Mouse (Mus musculus) lung, adult 2 months (tissue): ENCODE measurements around the gene Ap5b1. TPM values are rescaled to one million over a fixed set of nuclear protein-coding genes. Genes with fewer than 3 reads are reported as not detected.

Source experiments
- DNase-seq: peaks from one replicate; pipeline ENCODE4 v3.0.0; 2022
- H3K4me1 ChIP-seq: fragments of 200-500 bp; 2 replicates; pipeline ENCODE4 v1.6.1; 2011; ENCODE audit warnings: low read length; ENCODE audit not compliant: control insufficient read depth, insufficient read depth
- H3K4me3 ChIP-seq: fragments of 200-500 bp; replicated peaks from 2 replicates; pipeline ENCODE3; 2011; ENCODE audit warnings: low read depth, mild to moderate bottlenecking, control low read depth, low read length; ENCODE audit errors: extremely low read depth
- CTCF ChIP-seq: fragments of 200-500 bp; IDR thresholded peaks from 2 replicates; pipeline ENCODE4 v1.5.1; 2011; ENCODE audit warnings: mild to moderate bottlenecking, low read length, control low read depth; ENCODE audit not compliant: insufficient read depth
- POLR2A ChIP-seq: fragments of 200-500 bp; IDR thresholded peaks from 2 replicates; pipeline ENCODE4 v1.6.1; 2011; ENCODE audit warnings: low read depth, mild to moderate bottlenecking, control low read depth, low read length, borderline replicate concordance; ENCODE audit errors: extremely low read depth
- WGBS: fragments of 180-500 bp; shearing (Covaris S2); methylation state at CpG from one replicate; pipeline ENCODE4 v1.1.7; 2018; 5-methylcytosine and 5-hydroxymethylcytosine counted together
- polyA plus RNA-seq: library from polyadenylated mRNA; depleted of rRNA; stranded (reverse); fragments of >200 nt; gene quantifications from 2 replicates; pipeline ENCODE4 v1.2.3, GENCODE M21; 2012

The Ap5b1 gene
- polyA plus RNA-seq, 1 experiment, result 15.3 TPM

DNA sequence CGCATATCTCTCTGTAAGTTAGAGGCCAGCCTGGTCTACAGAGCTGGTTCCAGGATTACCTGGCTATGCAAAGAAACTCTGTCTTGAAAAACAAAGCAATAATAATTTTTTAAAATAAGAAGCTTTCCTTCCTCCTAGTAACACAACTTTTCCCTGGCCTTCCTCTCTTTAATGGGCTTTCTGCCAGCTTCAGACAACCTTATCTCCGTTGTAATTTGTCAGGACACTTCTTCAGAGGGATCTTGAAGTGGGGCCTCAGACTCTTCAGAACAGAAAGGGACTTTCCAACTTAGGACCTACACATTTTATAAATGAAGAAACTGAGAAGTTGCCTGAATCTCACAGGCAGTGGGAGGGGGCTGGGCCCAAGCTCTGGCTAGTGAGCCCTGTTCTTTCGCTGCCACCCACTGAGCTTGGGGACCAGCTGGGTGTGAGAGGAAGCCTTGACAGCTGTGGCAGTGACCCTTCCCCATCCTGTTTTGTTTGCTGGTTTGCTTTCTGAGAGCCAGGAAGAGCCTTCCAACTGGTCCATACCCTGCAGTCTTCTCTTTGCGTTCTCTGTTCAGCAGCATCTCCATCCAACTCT lies 20.3 kb upstream of the Ap5b1 start:
- Histone ChIP-seq H3K4me1 (no peaks in the 10 kb centered on the region), H3K4me3 (no peak overlapping the region)
- 57% methylated on average over 4 of the region's 4 CpGs for WGBS
- no peak for DNase-seq
- TF ChIP-seq CTCF, result no peak
- TF ChIP-seq POLR2A, result no peak

DNA sequence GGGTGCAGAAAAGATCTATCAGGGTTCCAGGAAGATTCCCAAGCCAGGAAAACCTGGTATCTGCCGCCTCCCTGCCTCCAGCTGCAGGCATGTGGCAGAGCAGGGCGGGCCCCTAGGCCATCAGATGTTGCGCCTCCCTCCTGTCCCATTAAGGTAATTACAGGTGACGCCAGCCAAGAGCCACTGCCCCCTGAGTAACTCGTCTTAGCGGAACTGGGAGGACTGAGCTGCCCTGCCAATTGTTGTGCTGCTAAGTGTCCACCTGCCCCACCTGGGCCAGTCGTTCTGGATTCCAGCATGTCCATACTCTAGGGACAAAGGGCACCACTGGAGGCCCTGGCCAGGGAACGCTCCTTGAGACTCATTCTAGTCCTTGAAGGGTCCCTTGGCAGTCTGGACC lies 14.0 kb upstream of the Ap5b1 start:
- DNase-seq, result no peak
- Histone ChIP-seq H3K4me1 (no peaks in the 10 kb centered on the region), H3K4me3 (no peak overlapping the region)
- TF ChIP-seq POLR2A, result no peak
- TF ChIP-seq CTCF, result no peak
- 63% methylated on average over 8 of the region's 8 CpGs for WGBS

DNA sequence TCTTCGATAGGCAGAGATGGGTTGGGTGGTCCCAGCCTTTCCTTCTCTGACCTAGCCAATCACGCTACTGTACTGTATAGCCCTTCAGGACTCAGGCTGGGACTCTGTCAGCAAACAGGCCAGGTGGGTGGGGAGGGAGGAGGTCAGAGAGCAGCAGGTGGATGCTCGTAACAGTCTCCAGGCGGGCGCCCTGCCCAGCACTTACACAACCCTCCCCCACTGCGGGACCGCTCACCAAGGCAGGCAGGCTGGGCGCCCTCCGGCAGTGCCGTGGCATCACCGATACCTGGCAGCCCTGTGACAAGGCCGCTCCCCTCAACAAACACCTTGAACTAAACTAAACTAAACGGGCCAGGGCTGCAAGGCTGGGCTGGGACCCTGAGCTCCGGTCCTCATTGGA lies 13.6 kb upstream of the Ap5b1 start:
- 72% methylated on average over 14 of the region's 14 CpGs for WGBS
- Histone ChIP-seq H3K4me3 (no peak overlapping the region), H3K4me1 (no peaks in the 10 kb centered on the region)
- DNase-seq, result peak; percentile 41
- TF ChIP-seq CTCF (no peak), POLR2A (no peak)

DNA sequence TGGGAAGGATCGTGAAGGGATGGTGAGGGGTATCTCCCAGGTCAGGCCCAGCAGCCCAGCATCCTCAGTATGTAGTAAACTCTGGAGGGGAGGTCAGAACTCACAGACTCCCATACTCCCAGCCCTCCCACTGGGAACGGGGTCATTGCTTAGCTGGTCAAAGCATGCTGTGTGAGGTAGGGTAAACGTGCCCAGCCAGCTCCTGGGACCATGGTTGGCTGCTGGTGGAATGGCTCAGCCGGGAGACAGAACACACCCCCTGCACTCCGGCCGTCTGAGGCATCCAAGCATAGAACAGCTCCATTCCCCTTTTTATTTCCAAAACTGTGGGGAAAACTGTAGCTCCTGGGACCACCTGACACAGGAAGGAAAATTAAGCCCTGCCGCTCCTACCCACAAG lies 9.7 kb upstream of the Ap5b1 start:
- TF ChIP-seq CTCF, result no peak
- TF ChIP-seq POLR2A, result no peak
- 60% methylated on average over 7 of the region's 7 CpGs for WGBS
- Histone ChIP-seq H3K4me1 (0 out of 2 replicates have a peak, but pooled peaks cover 4% of the 10 kb centered on the region), H3K4me3 (no peak overlapping the region)
- no peak for DNase-seq

DNA sequence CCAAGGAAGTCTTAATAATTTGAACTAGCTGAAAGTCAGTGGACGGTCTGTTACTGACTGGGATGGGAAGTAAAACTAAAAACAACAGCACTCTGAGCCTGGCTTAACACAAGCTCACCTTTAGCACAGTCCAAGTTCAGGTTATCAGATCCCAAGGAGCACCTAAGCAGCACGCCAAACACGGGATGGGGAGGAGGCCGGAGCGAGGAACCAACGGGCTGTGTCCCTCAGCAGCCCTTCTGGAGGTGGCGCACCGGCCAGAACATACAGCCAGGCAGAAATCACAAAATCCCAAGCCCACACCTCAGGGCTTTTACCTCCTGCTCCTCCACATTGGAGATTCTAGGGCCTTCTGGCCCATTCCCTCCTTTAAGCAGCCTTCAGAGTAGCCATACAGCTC lies 9.1 kb upstream of the Ap5b1 start:
- 72% methylated on average over 8 of the region's 8 CpGs for WGBS
- TF ChIP-seq CTCF, result no peak
- TF ChIP-seq POLR2A, result no peak
- Histone ChIP-seq H3K4me3 (no peak overlapping the region), H3K4me1 (0 out of 2 replicates have a peak, but pooled peaks cover 4% of the 10 kb centered on the region)
- no peak for DNase-seq

DNA sequence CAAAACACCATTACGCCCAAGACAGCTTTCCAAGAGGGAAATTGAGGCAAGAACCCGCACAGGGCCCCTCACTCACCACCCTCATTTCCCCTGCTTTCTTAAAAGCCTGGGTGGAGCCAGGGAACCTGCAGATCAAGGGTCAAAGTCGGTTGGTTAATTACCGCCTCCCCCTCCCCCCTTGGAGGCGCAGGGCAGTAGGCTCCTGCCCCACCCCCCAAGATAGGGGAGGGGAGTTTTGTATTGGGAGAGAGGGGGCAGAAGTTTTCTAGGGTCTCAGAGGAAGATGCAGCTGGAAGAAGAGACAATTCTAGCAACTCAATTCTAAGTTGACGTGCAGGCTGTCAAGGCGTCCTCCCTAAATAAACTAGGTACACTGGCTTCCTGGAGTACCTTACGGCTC lies 8.6 kb upstream of the Ap5b1 start:
- Histone ChIP-seq H3K4me1 (0 out of 2 replicates have a peak, but pooled peaks cover 4% of the 10 kb centered on the region), H3K4me3 (no peak overlapping the region)
- no peak for TF ChIP-seq CTCF
- TF ChIP-seq POLR2A, result no peak
- no peak for DNase-seq
- 42% methylated on average over 7 of the region's 8 CpGs for WGBS

DNA sequence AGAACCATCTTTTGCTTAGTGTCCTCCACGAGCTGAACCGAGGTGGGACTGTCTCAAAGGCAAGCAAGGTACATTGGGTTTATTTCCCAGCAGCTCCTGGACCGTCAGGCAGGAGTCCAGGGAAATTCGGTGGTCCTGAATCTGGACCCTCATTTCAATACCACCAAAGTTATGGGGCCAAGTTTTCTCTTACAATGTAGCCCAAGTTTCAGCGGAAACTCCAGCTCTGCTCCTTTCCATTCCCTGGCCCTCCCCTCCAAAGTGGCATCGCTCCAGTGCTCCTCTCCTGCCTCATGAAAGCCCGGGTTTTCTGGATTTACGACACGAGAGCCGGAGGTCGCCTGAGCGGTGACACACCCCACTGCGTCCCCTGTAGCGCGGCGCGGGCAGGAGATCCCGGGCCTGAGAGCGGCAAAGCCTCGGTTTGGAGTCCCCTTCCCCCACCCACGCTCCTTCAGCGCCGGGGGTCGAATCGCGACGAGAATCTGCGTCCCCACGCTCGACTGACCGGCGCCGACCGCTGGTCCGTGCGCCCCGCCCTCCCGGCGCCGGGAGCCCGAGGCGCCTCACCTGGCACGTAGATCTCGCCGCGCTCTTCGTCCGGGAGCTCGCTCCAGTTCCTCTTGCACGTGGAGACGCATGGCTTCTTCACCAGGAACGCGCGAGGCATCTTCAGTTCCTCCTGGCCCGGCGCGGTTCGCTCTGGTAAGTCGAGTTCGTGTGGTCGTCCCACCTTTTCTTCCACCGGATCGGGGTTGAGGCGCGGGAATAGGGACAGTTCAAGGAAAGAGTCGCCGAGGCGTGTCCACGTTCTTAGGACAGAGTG lies 8.0 kb upstream of the Ap5b1 start:
- 1% methylated on average over 69 of the region's 69 CpGs for WGBS
- H3K4me1 ChIP-seq, result 0 out of 2 replicates have a peak, but pooled peaks cover 4% of the 10 kb centered on the region
- peak overlapping the region; percentile 47 for H3K4me3 ChIP-seq
- DNase-seq, result no peak
- TF ChIP-seq CTCF (no peak), POLR2A (no peak)

DNA sequence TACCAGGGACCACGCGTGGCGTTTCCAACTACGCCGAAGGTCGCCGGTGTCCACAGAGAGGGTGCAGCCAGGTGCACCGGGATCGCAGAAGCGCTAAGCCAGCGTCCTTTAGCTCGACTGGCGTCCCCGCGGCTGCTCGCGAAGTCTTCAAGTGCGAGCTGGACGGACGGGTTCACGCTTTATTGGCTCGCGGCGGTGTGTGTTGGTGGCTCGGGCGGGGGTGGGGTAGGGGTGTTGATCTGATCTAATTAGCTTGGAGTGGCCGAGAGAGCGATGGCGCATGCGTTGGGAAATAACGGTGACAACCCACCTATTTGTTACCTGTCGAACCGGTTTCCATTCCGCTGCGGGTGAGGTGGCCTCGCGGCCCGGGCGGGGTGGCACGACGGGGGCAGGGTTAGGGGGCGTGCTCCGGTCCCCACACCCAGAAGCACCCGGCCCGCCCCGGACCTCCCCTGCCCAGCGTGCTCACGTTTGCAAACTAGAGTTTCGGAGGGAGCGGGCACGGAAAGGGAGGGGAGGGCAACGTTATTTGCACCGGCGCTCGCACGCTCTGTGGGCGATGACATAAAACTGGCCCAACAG lies 7.3 kb upstream of the Ap5b1 start, which contains the start of gene Ovol1:
Gene Ovol1, minus strand, starts transcription at position 190 of the 585 bp plus-strand sequence.
- TF ChIP-seq CTCF (no peak), POLR2A (peak; percentile 76; the same call in 1 of the 2 replicates)
- H3K4me3 ChIP-seq, result peak within 1 kb of the TSS; percentile 47
- 0 out of 2 replicates have a peak, but pooled peaks cover 4% of the 10 kb centered on the region for H3K4me1 ChIP-seq
- DNase-seq, result peak; percentile 73
- 2% methylated on average over 57 of the region's 57 CpGs for WGBS

DNA sequence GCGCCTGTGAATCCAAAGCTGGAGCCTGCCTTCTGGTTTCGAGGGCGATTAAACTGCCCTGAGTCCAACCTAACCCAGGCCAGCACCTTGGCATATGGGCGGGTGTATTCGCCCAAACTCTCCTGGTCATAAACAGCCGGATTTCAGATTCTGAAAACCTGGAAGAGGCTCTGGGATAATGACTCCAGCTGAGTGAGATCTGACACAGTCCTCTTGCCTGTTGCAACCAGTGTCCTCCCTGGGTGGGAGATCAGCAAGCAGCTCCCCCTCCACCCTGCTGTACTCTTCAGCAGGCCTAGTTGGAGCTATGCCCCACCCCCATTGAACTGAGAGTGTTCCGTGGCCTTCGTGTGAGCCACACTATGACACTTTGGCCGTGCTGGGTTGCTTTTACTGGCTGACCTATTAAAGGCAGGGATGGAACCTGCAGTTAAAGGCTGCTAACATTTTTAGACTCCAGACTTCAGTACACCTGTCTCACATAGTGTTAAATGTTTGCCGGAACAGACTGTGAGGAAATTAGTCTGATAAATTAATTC lies 6.5 kb upstream of the Ap5b1 start:
- TF ChIP-seq CTCF, result no peak
- WGBS, result 27% methylated on average over 10 of the region's 10 CpGs
- DNase-seq, result no peak
- Histone ChIP-seq H3K4me3 (no peak overlapping the region), H3K4me1 (0 out of 2 replicates have a peak, but pooled peaks cover 4% of the 10 kb centered on the region)

DNA sequence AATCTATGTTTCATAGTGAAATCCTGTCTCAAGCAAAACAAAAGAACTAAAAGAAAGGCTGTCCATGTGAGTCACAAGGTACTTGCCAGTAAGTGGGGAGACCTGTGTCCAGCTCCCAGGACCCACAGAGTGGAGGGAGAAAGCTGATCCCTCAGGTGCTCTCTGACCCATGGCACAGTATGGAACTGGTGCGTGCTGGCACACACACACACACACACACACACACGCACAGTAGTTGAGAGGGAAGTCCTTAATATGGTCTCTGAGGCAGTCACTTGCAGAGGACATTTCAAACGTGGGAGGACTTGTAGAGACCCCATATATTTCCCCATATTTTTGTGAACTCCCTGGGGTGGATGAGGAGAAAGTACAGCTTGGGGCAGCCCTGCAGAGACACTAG lies 5.9 kb upstream of the Ap5b1 start:
- no peak for TF ChIP-seq POLR2A
- no peak for TF ChIP-seq CTCF
- H3K4me3 ChIP-seq, result no peak overlapping the region
- 48% methylated on average over 3 of the region's 3 CpGs for WGBS
- DNase-seq, result no peak
- H3K4me1 ChIP-seq, result peaks cover 7% of the 10 kb centered on the region; the same call in 1 of the 2 replicates
